Mouse (Mus musculus): ENCODE data around the gene Rpl5. TPM values are rescaled to one million over a fixed set of nuclear protein-coding genes. Genes with fewer than 3 reads are reported as not detected.

Rpl5 gene
- polyA plus RNA-seq, 1 experiment from 2014 or later = 70.5 TPM

GRCm38 (mm10) chr5:107908514-107909110 is 8.3 kb downstream of the Rpl5 start:
- Histone ChIP-seq H3K4me3 (no peak overlapping the region), H3K36me3 (peaks cover 59% of the 10 kb centered on the region), H3K4me1 (no peaks in the 10 kb centered on the region), H3K9me3 (no peaks in the 10 kb centered on the region), H3K27ac (no peak overlapping the region), H3K27me3 (no peaks in the 10 kb centered on the region), H3K9ac (no peak overlapping the region), H3K4me2 (replicated peaks) (no peak overlapping the region)
- no peak for ATAC-seq (ENCODE audit: insufficient number of reproducible peaks, insufficient read depth, low FRiP score, low TSS enrichment)
- 95% methylated on average over 2 of the region's 2 CpGs for WGBS

- peaks cover 49% of the 10 kb centered on the region for H3K36me3 ChIP-seq
- 87% methylated on average over 3 of the region's 3 CpGs for WGBS
- H3K4me3 ChIP-seq = no peak overlapping the region
- H3K9ac ChIP-seq = no peak overlapping the region
- ATAC-seq (ENCODE audit: insufficient number of reproducible peaks, insufficient read depth, low FRiP score, low TSS enrichment) = no peak
- H3K4me1 ChIP-seq = no peaks in the 10 kb centered on the region
- H3K9me3 ChIP-seq = no peaks in the 10 kb centered on the region
- H3K27me3 ChIP-seq = no peaks in the 10 kb centered on the region
- no peak overlapping the region for H3K4me2 ChIP-seq (replicated peaks)
- no peak overlapping the region for H3K27ac ChIP-seq
Measured at GRCm38 (mm10) chr5:107909668-107910067, 9.4 kb downstream of the Rpl5 start.

GRCm38 (mm10) chr5:107910084-107910616 is 9.8 kb downstream of the Rpl5 start:
- Histone ChIP-seq H3K27ac (no peak overlapping the region), H3K4me1 (no peaks in the 10 kb centered on the region), H3K4me3 (no peak overlapping the region), H3K27me3 (no peaks in the 10 kb centered on the region), H3K9ac (no peak overlapping the region), H3K9me3 (no peaks in the 10 kb centered on the region), H3K4me2 (replicated peaks) (no peak overlapping the region), H3K36me3 (peaks cover 45% of the 10 kb centered on the region)
- no peak for ATAC-seq (ENCODE audit: insufficient number of reproducible peaks, insufficient read depth, low FRiP score, low TSS enrichment)
- WGBS = 66% methylated on average over 5 of the region's 5 CpGs

- H3K27me3 ChIP-seq = no peaks in the 10 kb centered on the region
- WGBS = 87% methylated on average over 5 of the region's 5 CpGs
- H3K27ac ChIP-seq = no peak overlapping the region
- no peaks in the 10 kb centered on the region for H3K4me1 ChIP-seq
- no peak overlapping the region for H3K4me2 ChIP-seq (replicated peaks)
- H3K4me3 ChIP-seq = no peak overlapping the region
- ATAC-seq (ENCODE audit: insufficient number of reproducible peaks, insufficient read depth, low FRiP score, low TSS enrichment) = no peak
- no peaks in the 10 kb centered on the region for H3K9me3 ChIP-seq
- H3K36me3 ChIP-seq = peaks cover 38% of the 10 kb centered on the region
- H3K9ac ChIP-seq = no peak overlapping the region
Measured at GRCm38 (mm10) chr5:107911012-107911411, 10.7 kb downstream of the Rpl5 start.

- WGBS = 41% methylated on average over 4 of the region's 4 CpGs
- no peaks in the 10 kb centered on the region for H3K36me3 ChIP-seq
- no peak overlapping the region for H3K27ac ChIP-seq
- no peak overlapping the region for H3K4me3 ChIP-seq
- H3K4me2 ChIP-seq (replicated peaks) = no peak overlapping the region
- H3K9me3 ChIP-seq = no peaks in the 10 kb centered on the region
- no peaks in the 10 kb centered on the region for H3K27me3 ChIP-seq
- no peak for ATAC-seq (ENCODE audit: insufficient number of reproducible peaks, insufficient read depth, low FRiP score, low TSS enrichment)
- H3K9ac ChIP-seq = no peak overlapping the region
- no peaks in the 10 kb centered on the region for H3K4me1 ChIP-seq
Measured at GRCm38 (mm10) chr5:107915280-107915679, 15.0 kb downstream of the Rpl5 start.

- WGBS = 72% methylated on average over 2 of the region's 2 CpGs
- H3K27ac ChIP-seq = peak overlapping the region; percentile 32; the same call in 1 of the 2 replicates
- no peak overlapping the region for H3K9ac ChIP-seq
- H3K36me3 ChIP-seq = no peaks in the 10 kb centered on the region
- H3K4me3 ChIP-seq = no peak overlapping the region
- no peak overlapping the region for H3K4me2 ChIP-seq (replicated peaks)
- H3K9me3 ChIP-seq = no peaks in the 10 kb centered on the region
- H3K4me1 ChIP-seq = peaks cover 4% of the 10 kb centered on the region; the same call in 1 of the 2 replicates
- H3K27me3 ChIP-seq = no peaks in the 10 kb centered on the region
- ATAC-seq (ENCODE audit: insufficient number of reproducible peaks, insufficient read depth, low FRiP score, low TSS enrichment) = 0 out of 2 replicates have a peak, but pooled peaks have one; percentile 66
Measured at GRCm38 (mm10) chr5:107921400-107922252, 21.3 kb downstream of the Rpl5 start.

- H3K4me3 ChIP-seq = no peak overlapping the region
- H3K9ac ChIP-seq = no peak overlapping the region
- H3K4me2 ChIP-seq (replicated peaks) = no peak overlapping the region
- H3K27me3 ChIP-seq = no peaks in the 10 kb centered on the region
- no peak overlapping the region for H3K27ac ChIP-seq
- 84% methylated on average over 1 of the region's 1 CpGs for WGBS
- peaks cover 4% of the 10 kb centered on the region; the same call in 1 of the 2 replicates for H3K4me1 ChIP-seq
- no peak for ATAC-seq (ENCODE audit: insufficient number of reproducible peaks, insufficient read depth, low FRiP score, low TSS enrichment)
- H3K9me3 ChIP-seq = no peaks in the 10 kb centered on the region
- H3K36me3 ChIP-seq = no peaks in the 10 kb centered on the region
Measured at GRCm38 (mm10) chr5:107922836-107923235, 22.5 kb downstream of the Rpl5 start.

GRCm38 (mm10) chr5:107924564-107924963 is 24.3 kb downstream of the Rpl5 start:
- no peaks in the 10 kb centered on the region for H3K27me3 ChIP-seq
- H3K9ac ChIP-seq = no peak overlapping the region
- no peak overlapping the region for H3K4me2 ChIP-seq (replicated peaks)
- H3K4me3 ChIP-seq = no peak overlapping the region
- no peak for ATAC-seq (ENCODE audit: insufficient number of reproducible peaks, insufficient read depth, low FRiP score, low TSS enrichment)
- H3K27ac ChIP-seq = no peak overlapping the region
- H3K36me3 ChIP-seq = no peaks in the 10 kb centered on the region
- H3K9me3 ChIP-seq = no peaks in the 10 kb centered on the region
- WGBS = 80% methylated on average over 8 of the region's 8 CpGs
- peaks cover 4% of the 10 kb centered on the region; the same call in 1 of the 2 replicates for H3K4me1 ChIP-seq

- Histone ChIP-seq H3K9ac (no peak overlapping the region), H3K27me3 (no peaks in the 10 kb centered on the region), H3K4me1 (peaks cover 3% of the 10 kb centered on the region; the same call in 1 of the 2 replicates), H3K4me2 (replicated peaks) (no peak overlapping the region), H3K9me3 (no peaks in the 10 kb centered on the region), H3K36me3 (no peaks in the 10 kb centered on the region), H3K27ac (no peak overlapping the region), H3K4me3 (no peak overlapping the region)
- WGBS = 72% methylated on average over 11 of the region's 11 CpGs
- no peak for ATAC-seq (ENCODE audit: insufficient number of reproducible peaks, insufficient read depth, low FRiP score, low TSS enrichment)
Measured at GRCm38 (mm10) chr5:107926550-107927249, 26.4 kb downstream of the Rpl5 start.

- 31% methylated on average over 2 of the region's 2 CpGs for WGBS
- Histone ChIP-seq H3K9ac (no peak overlapping the region), H3K4me1 (peaks cover 13% of the 10 kb centered on the region), H3K36me3 (no peaks in the 10 kb centered on the region), H3K9me3 (no peaks in the 10 kb centered on the region), H3K27me3 (no peaks in the 10 kb centered on the region), H3K4me2 (replicated peaks) (no peak overlapping the region), H3K4me3 (no peak overlapping the region), H3K27ac (no peak overlapping the region)
- no peak for ATAC-seq (ENCODE audit: insufficient number of reproducible peaks, insufficient read depth, low FRiP score, low TSS enrichment)
Measured at GRCm38 (mm10) chr5:107932556-107932955, 32.3 kb downstream of the Rpl5 start.

GRCm38 (mm10) chr5:107933202-107933974 is 33.1 kb downstream of the Rpl5 start:
- WGBS = 46% methylated on average over 4 of the region's 4 CpGs
- H3K27ac ChIP-seq = no peak overlapping the region
- H3K9ac ChIP-seq = no peak overlapping the region
- H3K4me3 ChIP-seq = no peak overlapping the region
- no peaks in the 10 kb centered on the region for H3K27me3 ChIP-seq
- H3K4me2 ChIP-seq (replicated peaks) = no peak overlapping the region
- peaks cover 13% of the 10 kb centered on the region for H3K4me1 ChIP-seq
- ATAC-seq (ENCODE audit: insufficient number of reproducible peaks, insufficient read depth, low FRiP score, low TSS enrichment) = peak; percentile 74; the same call in 1 of the 2 replicates
- H3K9me3 ChIP-seq = no peaks in the 10 kb centered on the region
- H3K36me3 ChIP-seq = no peaks in the 10 kb centered on the region

All from embryonic facial prominence, embryonic 12.5 days (tissue).